Mouse (Mus musculus) small intestine, adult 2 months (tissue): ENCODE data around the gene Inpp1.

ENCODE experiments used
- CTCF ChIP-seq: fragments of 200-500 bp; IDR thresholded peaks from 2 replicates; pipeline ENCODE4 v1.5.1; 2012; ENCODE audit warnings: low read depth, mild to moderate bottlenecking, control low read depth, inconsistent platforms, low read length, moderate library complexity, mixed read lengths; ENCODE audit not compliant: insufficient replicate concordance, insufficient read length; ENCODE audit errors: extremely low read depth
- POLR2A ChIP-seq: fragments of 200-500 bp; IDR thresholded peaks from 2 replicates; pipeline ENCODE4 v1.6.1; 2012; ENCODE audit warnings: low read depth, mild to moderate bottlenecking, control low read depth, inconsistent platforms, low read length, moderate library complexity

GRCm38 (mm10) chr1:52748260-52748659 is 69.2 kb downstream of the Inpp1 start:
- TF ChIP-seq CTCF (no peak), POLR2A (no peak)
